Mouse (Mus musculus): ENCODE results near the gene Rab25.

GRCm38 (mm10) chr3:88578498-88579424 is 30.7 kb upstream of the Rab25 start:
- TF ChIP-seq CTCF (IDR thresholded peaks at IDR 0.05; ENCODE audit: control insufficient read depth, insufficient read depth, low read length): no peak
- no peak for TF ChIP-seq POLR2A (IDR thresholded peaks at IDR 0.05; ENCODE audit: borderline replicate concordance, control insufficient read depth, low read depth, low read length)

Data from bone marrow, adult 2 months (tissue).